Mouse (Mus musculus) kidney, adult 2 months (tissue): ENCODE results near the gene Rac1. TPM values are rescaled to one million over a fixed set of nuclear protein-coding genes. Genes with fewer than 3 reads are reported as not detected.

Experiments used
- DNase-seq: peaks from one replicate; pipeline ENCODE4 v3.0.0; 2021
- H3K27ac ChIP-seq: fragments of 200-500 bp; 2 replicates; pipeline ENCODE4 v1.5.1; 2012; ENCODE audit warnings: low read depth, low read length, control low read depth, inconsistent platforms; ENCODE audit not compliant: insufficient read depth
- H3K27me3 ChIP-seq: fragments of 200-500 bp; replicated peaks from 2 replicates; pipeline ENCODE4 v1.6.1; 2012; ENCODE audit warnings: mild to moderate bottlenecking, moderate library complexity, low read length, inconsistent platforms; ENCODE audit not compliant: control insufficient read depth, insufficient read depth
- H3K36me3 ChIP-seq: fragments of 200-500 bp; 2 replicates; pipeline ENCODE4 v1.6.1; 2012; ENCODE audit warnings: mild to moderate bottlenecking, moderate library complexity, low read length, inconsistent platforms; ENCODE audit not compliant: control insufficient read depth, insufficient read depth
- H3K4me1 ChIP-seq: fragments of 200-500 bp; 2 replicates; pipeline ENCODE4 v1.6.1; 2011; ENCODE audit warnings: low read length; ENCODE audit not compliant: control insufficient read depth, insufficient read depth
- H3K4me3 ChIP-seq: fragments of 200-500 bp; 2 replicates; pipeline ENCODE4 v1.5.1; 2011; ENCODE audit warnings: mild to moderate bottlenecking, low read depth, low read length, control low read depth; ENCODE audit not compliant: insufficient read depth
- CTCF ChIP-seq: fragments of 200-500 bp; conservative IDR thresholded peaks from 2 replicates; pipeline ENCODE4 v1.5.1; 2011; ENCODE audit warnings: low read depth, mild to moderate bottlenecking, control low read depth, low read length, moderate library complexity, mixed read lengths; ENCODE audit not compliant: insufficient read depth, insufficient read length
- POLR2A ChIP-seq: fragments of 200-500 bp; IDR thresholded peaks from one replicate; pipeline ENCODE4 v1.6.1; 2011; ENCODE audit warnings: low read depth, low read length, control low read depth
- WGBS: fragments of 180-500 bp; shearing (Covaris S2); methylation state at CpG from one replicate; pipeline ENCODE4 v1.1.7; 2018; 5-methylcytosine and 5-hydroxymethylcytosine counted together
- polyA plus RNA-seq: library from polyadenylated mRNA; depleted of rRNA; stranded (reverse); fragments of >200 nt; gene quantifications from 2 replicates; pipeline ENCODE4 v1.2.3, GENCODE M21; 2012

Gene Rac1
- polyA plus RNA-seq, 1 experiment = 277 TPM

DNA sequence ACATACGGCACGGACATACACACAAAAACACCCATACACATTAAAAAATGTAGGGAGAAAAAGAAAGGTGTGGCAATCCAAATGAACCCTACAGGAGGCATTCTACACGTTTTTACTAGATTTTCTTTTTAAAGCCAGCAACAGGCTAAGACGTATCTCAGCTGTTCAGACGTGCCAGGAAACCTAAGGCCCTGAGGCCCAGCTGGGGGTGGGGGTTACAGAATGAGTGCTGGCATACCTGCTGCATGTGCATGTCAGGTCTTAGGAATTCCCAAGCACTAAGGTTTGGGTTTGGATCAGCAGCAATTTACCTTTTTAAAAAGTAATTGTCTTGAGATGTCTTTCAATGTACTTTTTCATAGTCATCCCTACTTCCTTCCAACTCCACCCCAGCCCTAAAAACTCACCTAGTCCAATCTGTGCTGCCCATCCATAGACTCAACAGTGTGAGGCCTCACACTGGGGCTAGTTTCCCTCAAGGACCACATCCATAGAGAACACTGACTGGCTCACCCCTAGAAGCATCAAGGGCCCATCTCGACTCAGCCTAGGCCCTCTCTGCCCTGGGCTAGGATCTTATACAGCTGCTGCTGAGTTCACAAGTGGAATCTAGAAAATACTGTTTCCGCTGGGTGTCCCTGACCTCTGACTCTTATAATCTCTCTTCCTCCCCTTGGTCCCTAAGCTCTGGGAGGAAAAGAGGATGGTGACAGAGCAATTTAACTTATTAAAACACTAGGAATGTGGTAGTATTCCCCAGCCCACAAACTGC, 2.2 kb downstream of the Rac1 start:
- no peaks in the 10 kb centered on the region for H3K27me3 ChIP-seq
- TF ChIP-seq CTCF (no peak), POLR2A (no peak)
- DNase-seq = no peak
- 19% methylated on average over 7 of the region's 7 CpGs for WGBS
- no peaks in the 10 kb centered on the region for H3K36me3 ChIP-seq
- H3K4me1 ChIP-seq = peaks cover 24% of the 10 kb centered on the region
- no peak overlapping the region for H3K27ac ChIP-seq
- H3K4me3 ChIP-seq = peak overlapping the region; percentile 26

DNA sequence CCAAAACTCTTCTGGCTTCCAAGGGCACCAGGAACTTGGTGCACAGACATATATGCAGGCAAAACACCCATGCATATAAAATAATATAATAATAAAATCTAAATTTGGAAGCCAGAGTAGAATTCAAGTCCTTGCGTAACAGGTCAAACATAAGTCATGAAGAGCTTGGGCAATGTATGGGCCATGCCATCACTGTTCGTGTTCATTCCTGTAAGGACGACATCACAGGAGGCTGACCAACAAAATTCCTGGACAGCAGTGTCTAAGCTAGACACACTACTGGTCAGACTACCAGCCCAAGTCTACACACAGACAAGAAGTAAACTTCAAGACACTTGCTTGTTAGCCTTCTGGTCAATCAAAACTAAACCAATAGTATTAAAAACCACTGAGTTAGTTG, 5.0 kb downstream of the Rac1 start:
- WGBS = 54% methylated on average over 3 of the region's 3 CpGs
- H3K27me3 ChIP-seq = no peaks in the 10 kb centered on the region
- no peak overlapping the region for H3K27ac ChIP-seq
- TF ChIP-seq CTCF (no peak), POLR2A (no peak)
- no peak for DNase-seq
- H3K4me1 ChIP-seq = peaks cover 44% of the 10 kb centered on the region
- no peak overlapping the region for H3K4me3 ChIP-seq
- H3K36me3 ChIP-seq = no peaks in the 10 kb centered on the region

DNA sequence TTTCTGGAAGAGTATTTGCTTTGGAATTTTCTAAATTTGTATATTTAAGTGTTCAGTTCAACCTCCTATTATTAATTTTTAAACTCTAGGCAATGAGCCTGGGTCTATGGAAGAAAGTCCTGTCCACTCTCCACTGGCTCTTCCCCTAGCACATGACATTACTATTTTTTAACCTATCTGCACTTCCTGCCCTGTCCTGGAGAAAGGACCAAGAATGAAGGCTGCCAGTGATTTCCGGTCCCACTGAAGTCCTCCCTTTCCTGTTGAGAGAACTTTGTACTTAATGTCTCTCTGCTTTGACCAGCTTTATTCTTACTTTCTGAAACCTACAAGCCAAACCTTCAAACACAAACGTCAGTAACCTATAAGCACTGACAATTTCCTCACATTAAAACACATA, 7.4 kb downstream of the Rac1 start:
- DNase-seq = peak; percentile 79
- Histone ChIP-seq H3K27me3 (no peaks in the 10 kb centered on the region), H3K27ac (peak overlapping the region; percentile 74), H3K36me3 (no peaks in the 10 kb centered on the region), H3K4me1 (peaks cover 45% of the 10 kb centered on the region), H3K4me3 (no peak overlapping the region)
- 13% methylated on average over 2 of the region's 2 CpGs for WGBS
- TF ChIP-seq POLR2A (no peak), CTCF (no peak)

DNA sequence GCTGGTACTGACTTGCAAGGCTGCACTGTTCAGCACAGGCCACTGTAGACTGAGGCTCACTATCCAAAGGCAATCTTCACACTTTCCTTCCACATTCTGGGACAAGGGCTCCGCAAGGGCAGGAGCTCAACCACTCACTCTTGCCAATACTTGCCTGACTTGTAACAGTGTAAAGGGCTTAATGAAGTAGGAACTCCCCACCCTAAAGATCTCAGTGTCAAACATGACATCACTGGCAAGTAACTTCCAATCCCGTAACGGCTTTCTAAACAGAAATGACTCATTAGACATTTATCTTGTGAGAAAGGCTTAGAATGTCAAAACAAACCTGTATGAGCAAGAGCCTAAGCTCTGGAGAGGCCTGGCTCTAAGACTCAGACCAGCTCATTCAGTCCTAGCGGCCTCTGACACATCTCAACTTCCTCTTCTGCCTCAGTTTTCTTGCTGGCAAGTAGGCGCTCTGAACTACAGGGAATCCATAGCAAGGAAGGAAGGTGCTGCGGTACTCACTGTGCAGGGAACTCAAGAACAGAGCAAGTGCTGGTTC, 9.7 kb downstream of the Rac1 start:
- Histone ChIP-seq H3K27me3 (no peaks in the 10 kb centered on the region), H3K4me1 (peaks cover 42% of the 10 kb centered on the region), H3K4me3 (no peak overlapping the region), H3K36me3 (peaks cover 6% of the 10 kb centered on the region; the same call in 1 of the 2 replicates), H3K27ac (peak overlapping the region; percentile 32)
- WGBS = 46% methylated on average over 6 of the region's 6 CpGs
- TF ChIP-seq POLR2A = no peak
- no peak for TF ChIP-seq CTCF
- DNase-seq = no peak

DNA sequence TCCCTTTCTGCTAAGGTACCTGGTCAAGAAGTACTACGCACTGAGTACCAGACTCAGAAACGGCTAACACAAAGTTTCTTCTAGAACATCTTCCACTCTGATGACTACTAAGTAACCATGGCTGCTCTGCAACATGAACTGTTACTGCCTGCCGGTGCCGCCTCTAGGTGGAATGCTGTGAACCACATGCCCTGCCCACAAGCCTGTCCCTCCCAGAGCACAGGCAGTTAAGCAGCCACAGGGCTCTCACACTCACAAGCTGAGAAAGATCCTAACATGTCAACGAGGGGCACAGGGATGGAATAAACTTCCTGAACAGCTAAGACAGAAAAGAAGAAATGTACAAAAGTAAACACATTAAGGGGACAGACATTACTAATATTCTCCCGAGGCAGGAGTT, 10.4 kb downstream of the Rac1 start:
- H3K4me1 ChIP-seq = peaks cover 42% of the 10 kb centered on the region
- H3K27me3 ChIP-seq = no peaks in the 10 kb centered on the region
- H3K36me3 ChIP-seq = peaks cover 6% of the 10 kb centered on the region; the same call in 1 of the 2 replicates
- DNase-seq = peak; percentile 33
- H3K27ac ChIP-seq = no peak overlapping the region
- no peak for TF ChIP-seq POLR2A
- TF ChIP-seq CTCF = no peak
- WGBS = 34% methylated on average over 6 of the region's 6 CpGs
- H3K4me3 ChIP-seq = no peak overlapping the region

DNA sequence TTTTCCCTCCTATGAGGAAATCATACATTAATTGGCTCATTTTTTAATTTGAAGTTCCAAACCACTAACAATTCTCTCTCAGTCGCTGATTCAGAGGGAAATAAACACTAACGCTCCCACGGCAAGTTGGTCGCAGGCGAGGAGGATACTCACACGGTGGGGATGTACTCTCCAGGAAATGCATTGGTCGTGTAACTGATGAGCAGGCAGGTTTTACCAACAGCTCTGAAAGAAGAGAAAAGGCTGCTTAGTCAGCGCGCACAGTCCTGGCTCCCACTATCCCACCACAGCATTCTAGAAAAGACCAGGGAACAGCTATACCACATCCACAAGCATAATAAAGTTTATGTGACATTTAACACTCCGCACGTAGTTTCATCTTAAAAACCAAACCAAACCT, 10.8 kb downstream of the Rac1 start:
- no peak overlapping the region for H3K4me3 ChIP-seq
- H3K27ac ChIP-seq = no peak overlapping the region
- no peak for DNase-seq
- TF ChIP-seq CTCF = no peak
- 64% methylated on average over 11 of the region's 11 CpGs for WGBS
- no peaks in the 10 kb centered on the region for H3K27me3 ChIP-seq
- H3K36me3 ChIP-seq = peaks cover 6% of the 10 kb centered on the region; the same call in 1 of the 2 replicates
- peaks cover 44% of the 10 kb centered on the region for H3K4me1 ChIP-seq

DNA sequence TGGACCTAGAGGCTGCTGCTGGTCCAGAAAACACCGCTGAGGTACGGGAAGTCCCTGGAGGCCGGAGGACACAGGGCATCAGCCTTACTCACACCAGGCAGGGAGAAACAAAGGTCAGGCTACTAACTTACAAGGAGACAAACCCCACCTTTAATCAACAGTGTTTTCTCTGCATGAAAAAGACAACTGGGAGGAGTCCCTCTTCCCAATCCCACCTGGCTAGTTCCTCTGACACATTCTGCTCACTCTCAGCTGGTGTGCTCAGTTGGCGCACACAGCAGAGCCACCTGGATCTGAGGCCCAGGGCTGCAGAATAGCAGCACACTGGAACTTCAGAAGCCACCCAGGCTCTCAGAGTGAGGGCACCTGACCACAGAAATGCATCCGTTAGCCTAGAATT, 13.0 kb downstream of the Rac1 start:
- no peaks in the 10 kb centered on the region for H3K27me3 ChIP-seq
- peaks cover 6% of the 10 kb centered on the region; the same call in 1 of the 2 replicates for H3K36me3 ChIP-seq
- peaks cover 38% of the 10 kb centered on the region for H3K4me1 ChIP-seq
- no peak overlapping the region for H3K4me3 ChIP-seq
- DNase-seq = no peak
- TF ChIP-seq POLR2A = no peak
- no peak for TF ChIP-seq CTCF
- H3K27ac ChIP-seq = no peak overlapping the region
- WGBS = 60% methylated on average over 5 of the region's 5 CpGs
